Mouse (Mus musculus): ENCODE data around the gene Larp1.

DNA sequence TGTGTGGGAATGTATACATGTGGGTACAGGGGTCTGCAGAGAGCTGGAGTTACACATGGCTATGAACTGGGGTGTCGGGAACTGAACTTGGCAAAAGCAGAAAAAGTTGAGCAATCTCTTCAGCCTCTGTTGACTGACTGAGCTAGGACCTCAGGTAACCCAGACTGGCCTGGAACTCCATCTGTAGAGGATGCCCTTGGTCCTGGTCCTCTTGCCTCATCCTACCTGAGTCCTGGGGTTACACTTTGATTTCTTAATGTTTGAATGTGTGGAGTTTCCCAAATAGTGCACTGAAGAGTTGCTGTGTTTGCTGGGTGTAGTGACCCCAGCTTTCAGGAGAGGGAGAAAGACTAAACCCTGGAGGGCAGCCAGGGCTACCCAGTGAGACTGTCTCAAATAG is 86.7 kb downstream of the Larp1 start:
- TF ChIP-seq SIN3A (IDR thresholded peaks at IDR 0.05; ENCODE audit: low read length) (no peak), EP300 (IDR thresholded peaks at IDR 0.05; ENCODE audit: low read depth in 1 of 2, low read length in 2 of 2) (no peak), CTCF (IDR thresholded peaks at IDR 0.05 in 2 of 3, conservative IDR thresholded peaks at IDR 0.05 in 1 of 3; ENCODE audit: control insufficient read depth in 1 of 3, insufficient read depth in 1 of 3, low read depth in 2 of 3, low read length in 3 of 3, poor library complexity in 1 of 3, severe bottlenecking in 1 of 3) (no peak), MEF2A (IDR thresholded peaks at IDR 0.05; ENCODE audit: extremely low read depth, insufficient replicate concordance, low read depth, low read length, poor library complexity, severe bottlenecking) (no peak), SMC3 (IDR thresholded peaks at IDR 0.05; ENCODE audit: low read depth, low read length) (no peak), RAD21 (IDR thresholded peaks at IDR 0.05; ENCODE audit: low read depth, low read length) (no peak), USF2 (IDR thresholded peaks at IDR 0.05; ENCODE audit: borderline replicate concordance in 1 of 2, insufficient read depth in 1 of 2, low read depth in 1 of 2, low read length in 2 of 2) (no peak)
